Mouse (Mus musculus) forebrain, postnatal 0 days (tissue): ENCODE data around the gene Srpk2. TPM values are rescaled to one million over a fixed set of nuclear protein-coding genes. Genes with fewer than 3 reads are reported as not detected.

Experiments
- ATAC-seq: fragments of 200-750 bp; cut with Nextera tagmentation; 2 replicates; pipeline ENCODE4 v1.8.0; 2017; ENCODE audit warnings: mild to moderate bottlenecking, moderate library complexity
- DNase-seq: peaks from one replicate; pipeline ENCODE4 v3.0.0-alpha.2; 2015
- H3K27ac ChIP-seq: fragments of 300-500 bp; sonication (generic); 2 replicates; pipeline ENCODE4 v1.5.1; 2014; ENCODE audit warnings: low read depth, mild to moderate bottlenecking, antibody characterized with exemption, low read length, moderate library complexity, mixed read lengths
- H3K27me3 ChIP-seq: fragments of 300-500 bp; sonication (generic); 2 replicates; pipeline ENCODE4 v1.6.1; 2014; ENCODE audit warnings: mild to moderate bottlenecking, low read length, mixed read lengths; ENCODE audit not compliant: insufficient read depth
- H3K36me3 ChIP-seq: fragments of 300-500 bp; sonication (generic); 2 replicates; pipeline ENCODE4 v1.6.1; 2014; ENCODE audit warnings: mild to moderate bottlenecking, moderate library complexity; ENCODE audit not compliant: insufficient read depth
- H3K4me1 ChIP-seq: fragments of 300-500 bp; sonication (generic); 2 replicates; pipeline ENCODE4 v1.6.1; 2014; ENCODE audit warnings: antibody characterized with exemption; ENCODE audit not compliant: insufficient read depth
- H3K4me2 ChIP-seq: fragments of 300-500 bp; sonication (generic); 2 replicates; pipeline ENCODE4 v1.6.1; 2014; ENCODE audit warnings: low read depth, mild to moderate bottlenecking, moderate library complexity
- H3K4me3 ChIP-seq: fragments of 300-500 bp; sonication (generic); 2 replicates; pipeline ENCODE4 v1.5.1; 2014; ENCODE audit warnings: low read depth, low read length, mixed read lengths
- H3K9ac ChIP-seq: fragments of 300-500 bp; sonication (generic); 2 replicates; pipeline ENCODE4 v1.6.1; 2014; ENCODE audit warnings: mild to moderate bottlenecking
- H3K9me3 ChIP-seq: fragments of 300-500 bp; sonication (generic); 2 replicates; pipeline ENCODE4 v1.6.1; 2016; ENCODE audit warnings: low read length
- CTCF ChIP-seq: sonication (generic); IDR thresholded peaks from 2 replicates; pipeline ENCODE4 v1.5.1; 2016; ENCODE audit warnings: antibody characterized with exemption, control low read depth, low read depth
- WGBS: fragments of 180-500 bp; shearing (Covaris S2); extraction: QIAGEN DNeasy Blood & Tissue Kit; methylation state at CpG from one replicate; pipeline ENCODE4 v1.1.7; 2014; 5-methylcytosine and 5-hydroxymethylcytosine counted together
- polyA plus RNA-seq: library from polyadenylated mRNA; unstranded; fragments of >200 nt; fragmentation: Nextera tagmentation; extraction: Ambion mirVana; gene quantifications from 2 replicates; pipeline ENCODE4 v1.2.1, GENCODE M21; 2015
- total RNA-seq: library from RNA; depleted of rRNA; stranded (reverse); fragments of >200 nt; gene quantifications from 2 replicates; pipeline ENCODE4 v1.2.3, GENCODE M21; 2014; rRNA removed

Gene Srpk2
- total RNA-seq: 77.5 and 88.8 TPM in 2 replicates
- polyA plus RNA-seq: 116 and 144 TPM in 2 replicates

DNA sequence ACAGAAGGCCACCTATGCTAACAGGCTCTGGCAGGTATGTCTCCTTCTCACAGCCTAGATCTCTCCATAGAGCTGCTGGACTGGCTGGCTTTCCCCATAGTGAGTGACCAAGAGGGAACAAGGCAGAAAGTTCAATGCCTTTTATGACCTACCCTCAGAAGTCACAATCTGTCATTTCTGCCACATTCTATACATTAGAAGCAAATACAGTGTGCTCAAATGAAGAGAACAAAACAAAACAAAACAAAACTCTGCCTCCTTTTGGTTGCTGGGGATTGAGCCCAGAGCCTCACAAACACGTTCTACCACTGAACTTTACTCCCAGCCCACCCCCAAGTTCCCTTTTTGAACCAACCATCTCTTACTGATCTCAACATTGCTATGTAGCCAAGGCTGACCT, at the start of gene Srpk2:
Gene Srpk2 (minus strand): TSS at position 101 of the 400 bp plus-strand sequence.
- Histone ChIP-seq H3K4me3 (no peak within 1 kb of the TSS), H3K9ac (no peak within 1 kb of the TSS), H3K36me3 (no peaks in the 10 kb centered on the region), H3K9me3 (no peaks in the 10 kb centered on the region), H3K4me2 (no peak within 1 kb of the TSS), H3K27ac (no peak within 1 kb of the TSS), H3K4me1 (no peaks in the 10 kb centered on the region), H3K27me3 (no peaks in the 10 kb centered on the region)
- DNase-seq: no peak
- ATAC-seq: no peak
- no peak for TF ChIP-seq CTCF
- WGBS: 64% methylated on average over 1 of the region's 1 CpGs

DNA sequence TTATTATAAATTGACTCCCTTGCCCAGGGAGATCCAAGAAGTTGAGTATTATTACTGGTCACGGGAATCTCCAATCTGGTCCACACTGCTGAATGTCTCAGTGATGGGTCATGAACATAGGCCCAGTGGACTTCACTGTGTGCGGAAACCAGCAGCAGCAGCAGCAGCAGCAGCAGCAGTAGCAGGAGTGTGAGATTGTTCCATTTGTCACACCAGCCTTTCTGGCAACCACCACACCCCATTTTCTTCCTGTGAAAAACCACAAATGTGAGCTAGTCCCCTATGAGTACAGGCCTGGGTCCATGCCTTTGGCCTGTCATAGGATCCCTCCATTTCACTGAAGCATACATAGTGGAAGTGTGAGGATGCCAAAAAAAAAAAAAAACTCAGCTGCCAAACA, 37.5 kb upstream of the Srpk2 start:
- TF ChIP-seq CTCF: no peak
- Histone ChIP-seq H3K9ac (no peak overlapping the region), H3K4me2 (no peak overlapping the region), H3K4me3 (no peak overlapping the region), H3K4me1 (no peaks in the 10 kb centered on the region), H3K9me3 (no peaks in the 10 kb centered on the region), H3K27ac (no peak overlapping the region), H3K36me3 (no peaks in the 10 kb centered on the region), H3K27me3 (no peaks in the 10 kb centered on the region)
- 92% methylated on average over 2 of the region's 2 CpGs for WGBS
- DNase-seq (no peak), ATAC-seq (no peak)

DNA sequence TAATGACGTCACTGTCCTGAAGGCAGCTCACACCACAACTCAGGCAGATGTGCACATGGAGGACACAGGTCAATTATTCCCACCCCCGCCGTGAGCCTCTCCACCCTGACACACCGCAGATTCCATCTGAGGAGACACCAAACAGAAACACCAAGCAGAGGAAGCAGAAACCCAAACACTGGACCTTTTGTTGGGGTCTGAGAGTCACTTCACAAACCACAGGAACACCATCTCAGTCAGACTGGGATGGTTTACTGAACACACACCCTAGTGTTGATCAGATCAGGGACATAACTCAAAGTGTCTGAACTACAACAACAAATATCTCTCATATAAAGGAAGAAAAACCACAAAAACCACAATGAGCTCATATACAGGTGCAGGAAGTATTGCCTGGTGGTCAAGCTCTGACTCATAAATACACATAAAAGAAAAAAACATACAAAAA, 34.5 kb upstream of the Srpk2 start:
- ATAC-seq: no peak
- H3K27me3 ChIP-seq: no peaks in the 10 kb centered on the region
- no peak overlapping the region for H3K4me3 ChIP-seq
- H3K36me3 ChIP-seq: no peaks in the 10 kb centered on the region
- WGBS: 86% methylated on average over 4 of the region's 4 CpGs
- DNase-seq: no peak
- H3K9me3 ChIP-seq: no peaks in the 10 kb centered on the region
- no peak overlapping the region for H3K9ac ChIP-seq
- no peaks in the 10 kb centered on the region for H3K4me1 ChIP-seq
- TF ChIP-seq CTCF: no peak
- no peak overlapping the region for H3K27ac ChIP-seq
- no peak overlapping the region for H3K4me2 ChIP-seq

DNA sequence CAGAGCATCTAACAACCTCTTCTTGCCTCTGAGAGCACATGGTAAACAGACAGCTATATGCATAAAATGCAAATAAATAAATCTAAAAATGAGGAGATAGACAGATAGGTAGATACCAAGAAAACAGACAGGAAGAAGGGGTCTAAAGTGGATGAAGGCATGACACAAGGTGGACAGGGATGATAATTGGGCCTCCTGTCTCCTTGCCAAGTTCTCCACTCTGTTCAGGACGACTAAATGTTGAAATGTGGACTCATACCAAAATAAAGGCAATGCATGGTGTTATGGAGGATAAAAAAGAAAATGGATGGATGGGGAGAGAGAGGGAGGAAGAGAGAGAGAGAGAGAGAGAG, 33.7 kb upstream of the Srpk2 start:
- Histone ChIP-seq H3K27ac (no peak overlapping the region), H3K36me3 (no peaks in the 10 kb centered on the region), H3K4me2 (no peak overlapping the region), H3K9ac (no peak overlapping the region), H3K27me3 (no peaks in the 10 kb centered on the region), H3K4me3 (no peak overlapping the region), H3K9me3 (no peaks in the 10 kb centered on the region), H3K4me1 (no peaks in the 10 kb centered on the region)
- ATAC-seq (no peak), DNase-seq (no peak)
- no peak for TF ChIP-seq CTCF
- 59% methylated on average over 1 of the region's 1 CpGs for WGBS

DNA sequence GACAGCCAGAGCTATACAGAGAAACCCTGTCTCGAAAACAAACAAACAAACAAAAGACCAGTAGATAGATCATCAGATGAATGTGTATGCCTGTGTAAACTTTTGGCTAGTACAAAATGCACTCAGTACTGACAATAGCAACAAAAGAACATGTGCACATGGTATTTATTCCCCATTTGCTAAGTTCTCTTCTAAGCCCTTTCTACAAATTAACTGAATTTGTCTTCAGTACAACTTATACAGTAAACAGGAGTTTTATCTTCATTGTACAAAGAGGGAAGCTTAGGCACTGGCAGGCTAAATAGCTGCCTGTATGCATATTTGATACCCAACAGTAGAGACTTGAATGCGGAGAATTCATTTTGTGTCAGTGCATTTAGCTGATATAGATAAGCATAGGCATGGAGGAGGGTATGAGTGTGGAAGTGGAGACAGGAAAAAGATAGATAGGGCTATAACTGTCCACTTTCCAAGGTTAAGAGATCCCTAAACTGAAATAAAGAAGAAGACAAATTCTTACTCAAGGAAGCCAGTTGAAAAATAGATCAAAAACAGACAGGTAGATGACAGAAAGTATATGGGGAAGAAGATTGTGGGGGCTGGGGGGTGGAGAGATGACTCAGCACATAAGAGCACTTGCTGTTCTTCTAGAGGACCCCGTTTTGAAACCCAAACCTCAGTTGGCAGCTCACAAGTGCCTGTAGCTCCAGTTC, 33.2 kb upstream of the Srpk2 start:
- Histone ChIP-seq H3K27ac (no peak overlapping the region), H3K9ac (no peak overlapping the region), H3K27me3 (no peaks in the 10 kb centered on the region), H3K4me2 (no peak overlapping the region), H3K9me3 (no peaks in the 10 kb centered on the region), H3K4me1 (no peaks in the 10 kb centered on the region), H3K4me3 (no peak overlapping the region), H3K36me3 (no peaks in the 10 kb centered on the region)
- no peak for TF ChIP-seq CTCF
- DNase-seq: no peak
- no peak for ATAC-seq
- WGBS: 82% methylated on average over 3 of the region's 3 CpGs

DNA sequence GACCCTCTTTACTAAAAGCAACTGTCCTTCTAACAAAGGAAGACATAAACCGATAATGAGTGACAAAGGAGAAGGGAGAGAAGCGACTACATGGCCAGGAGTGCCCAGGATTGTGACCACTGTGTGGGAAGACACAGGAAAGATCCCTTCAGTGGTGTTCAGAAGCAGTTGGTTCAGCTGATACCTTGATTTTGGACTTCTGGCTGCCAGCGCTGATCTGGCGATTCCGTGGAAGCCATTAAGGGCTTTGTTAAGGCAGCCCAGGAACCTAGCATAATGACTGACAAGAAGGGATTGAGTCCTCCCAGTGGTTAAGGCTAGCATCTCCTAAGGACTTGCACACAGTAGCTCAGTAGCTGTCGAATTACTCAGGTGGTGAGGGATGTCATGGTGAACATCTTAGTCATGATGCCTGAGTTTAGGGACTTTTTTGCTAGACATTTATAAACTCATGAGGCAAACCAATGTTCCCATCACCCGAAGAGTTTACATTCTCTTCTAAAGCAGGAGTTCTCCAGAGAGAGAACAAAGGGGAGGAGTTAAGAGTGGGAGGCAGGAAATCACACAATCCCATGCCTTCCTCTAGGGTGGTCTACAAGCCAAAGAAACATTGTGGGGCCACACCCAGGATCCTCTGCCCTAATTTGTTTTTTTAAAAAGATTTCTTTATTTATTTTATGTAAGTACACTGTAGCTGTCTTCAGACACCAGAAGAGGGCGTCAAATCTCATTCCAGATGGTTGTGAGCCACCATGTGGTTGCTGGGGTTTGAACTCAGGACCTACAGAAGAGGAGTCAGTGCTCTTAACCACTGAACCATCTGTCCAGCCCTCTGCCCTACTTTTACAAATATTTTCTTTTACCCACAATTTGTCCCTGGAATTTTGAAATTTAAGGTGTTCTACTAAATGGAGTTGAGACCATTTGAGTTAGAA, 29.3 kb upstream of the Srpk2 start:
- ATAC-seq (no peak), DNase-seq (no peak)
- no peaks in the 10 kb centered on the region for H3K36me3 ChIP-seq
- no peak for TF ChIP-seq CTCF
- H3K27ac ChIP-seq: no peak overlapping the region
- no peaks in the 10 kb centered on the region for H3K4me1 ChIP-seq
- no peaks in the 10 kb centered on the region for H3K27me3 ChIP-seq
- H3K4me2 ChIP-seq: no peak overlapping the region
- H3K9ac ChIP-seq: no peak overlapping the region
- 91% methylated on average over 8 of the region's 8 CpGs for WGBS
- no peak overlapping the region for H3K4me3 ChIP-seq
- no peaks in the 10 kb centered on the region for H3K9me3 ChIP-seq
